Mouse (Mus musculus): ENCODE results near the gene Fndc4.

The Fndc4 gene

DNA sequence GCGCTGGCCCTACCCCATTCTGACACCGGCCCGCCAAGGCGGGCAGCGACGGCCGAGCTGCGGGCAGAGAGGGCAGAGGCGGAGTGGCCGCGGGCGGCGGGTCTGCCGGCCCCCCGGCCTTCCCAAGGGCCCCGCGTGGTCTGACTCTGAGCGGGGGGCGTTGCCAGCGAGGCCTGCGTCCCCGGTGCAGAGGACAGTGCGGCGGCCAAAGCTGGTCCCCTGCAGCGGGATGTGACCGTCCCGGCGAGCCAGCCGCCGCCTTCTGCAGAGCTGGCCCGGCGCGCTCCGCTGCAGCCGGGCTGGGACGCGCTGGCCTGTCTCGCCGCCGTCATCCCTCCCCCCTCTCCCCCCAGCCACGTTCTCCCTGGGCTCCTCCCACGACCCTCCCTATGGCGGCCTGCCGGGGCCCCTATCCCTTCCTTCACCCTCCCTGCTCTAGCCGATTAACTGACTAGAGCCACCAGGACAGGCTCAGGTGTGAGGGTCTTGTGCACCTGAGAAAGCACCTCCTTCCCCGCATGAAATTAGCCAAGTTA is at the start of gene Fndc4:
Fndc4 (minus strand) TSS at position 475 of the 536 bp plus-strand sequence.
- DNase-seq (ENCODE audit: low spot score) = peak; percentile 56

DNA sequence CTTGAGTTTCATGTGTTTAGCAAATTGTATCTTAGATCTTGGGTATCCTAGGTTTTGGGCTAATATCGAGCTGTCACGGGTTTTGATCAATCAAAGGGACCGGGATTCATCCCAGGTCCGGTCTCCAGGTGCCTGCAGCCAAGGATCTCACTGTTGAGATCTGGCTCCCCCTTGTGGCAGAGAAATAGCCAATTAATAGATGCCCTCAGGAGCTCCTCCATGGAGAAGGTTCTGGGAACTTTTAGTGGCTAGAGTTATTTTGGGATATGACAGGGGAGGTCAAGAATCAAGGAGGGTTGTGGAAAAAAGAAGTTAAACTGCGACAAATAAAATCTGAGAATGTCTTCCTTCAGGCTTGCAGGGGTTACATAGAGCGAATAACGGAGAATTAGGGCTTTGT is 32.4 kb upstream of the Fndc4 start:
- DNase-seq (ENCODE audit: low spot score) = peak; percentile 76

GRCm38 (mm10) chr5:31326850-31327249 is 31.0 kb upstream of the Fndc4 start:
- DNase-seq (ENCODE audit: low spot score) = no peak

DNA sequence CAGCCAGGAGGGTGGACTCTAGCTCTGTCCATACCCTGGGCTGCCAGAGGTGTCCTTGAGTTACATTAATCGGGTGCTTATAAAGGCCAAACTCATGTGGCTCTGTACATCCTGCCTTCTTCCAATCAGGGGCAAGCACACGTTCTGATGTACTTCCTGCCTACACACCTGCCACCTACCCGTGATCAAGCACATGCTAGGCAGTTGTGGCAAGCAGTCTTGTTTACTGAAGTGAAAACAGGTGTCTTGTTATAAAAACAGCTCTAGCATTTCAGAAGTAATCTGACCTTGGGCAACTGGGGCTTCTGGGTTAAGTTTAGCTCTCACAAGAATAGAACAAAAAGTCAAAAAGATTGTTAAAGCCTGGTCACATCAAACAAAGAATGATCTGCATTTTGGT is 28.2 kb upstream of the Fndc4 start:
- DNase-seq (ENCODE audit: low spot score) = no peak

DNA sequence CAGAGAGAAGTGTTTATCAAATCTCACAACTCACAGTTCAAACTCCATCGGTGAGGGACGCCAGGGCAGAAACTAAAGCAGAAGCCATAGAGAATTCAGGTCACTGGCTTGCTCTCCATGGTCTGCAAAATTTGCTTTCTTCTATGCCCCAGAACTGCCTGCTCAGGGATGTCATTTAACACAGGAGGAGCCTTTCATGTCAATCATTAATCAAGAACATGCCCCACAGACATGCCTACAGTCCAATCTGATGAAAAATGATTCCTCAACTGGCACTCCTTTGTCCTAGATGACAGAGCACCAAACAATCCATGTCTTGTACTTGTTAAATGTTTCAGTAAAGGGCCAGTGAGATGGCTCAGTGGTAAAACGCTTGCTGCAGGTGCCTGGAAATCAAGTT is 26.9 kb upstream of the Fndc4 start:
- DNase-seq (ENCODE audit: low spot score) = no peak

DNA sequence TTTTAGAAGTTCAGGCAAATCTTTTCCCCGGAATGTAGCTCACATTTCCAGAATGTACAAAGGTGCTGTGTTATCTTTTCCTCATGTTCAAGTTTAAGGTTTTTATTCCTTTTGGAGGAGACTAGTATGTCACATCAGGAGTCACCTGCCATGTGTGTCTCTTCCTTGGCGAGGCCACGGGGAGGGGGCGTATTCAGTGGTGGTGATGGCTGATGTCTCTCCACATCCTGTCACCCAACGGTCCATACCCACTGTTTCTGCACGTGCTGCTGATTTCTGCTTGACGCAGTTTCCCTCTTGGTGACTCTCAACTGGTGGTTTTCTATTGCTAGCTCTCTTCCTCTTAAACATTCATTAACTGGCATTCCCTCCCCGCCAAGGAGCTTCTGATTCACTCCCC is 16.9 kb upstream of the Fndc4 start:
- DNase-seq (ENCODE audit: low spot score) = no peak

- DNase-seq (ENCODE audit: low spot score) = no peak
Observed at GRCm38 (mm10) chr5:31303093-31303492, 7.2 kb upstream of the Fndc4 start.

- DNase-seq (ENCODE audit: low spot score) = no peak
Observed at GRCm38 (mm10) chr5:31301866-31302265, 6.0 kb upstream of the Fndc4 start.

DNA sequence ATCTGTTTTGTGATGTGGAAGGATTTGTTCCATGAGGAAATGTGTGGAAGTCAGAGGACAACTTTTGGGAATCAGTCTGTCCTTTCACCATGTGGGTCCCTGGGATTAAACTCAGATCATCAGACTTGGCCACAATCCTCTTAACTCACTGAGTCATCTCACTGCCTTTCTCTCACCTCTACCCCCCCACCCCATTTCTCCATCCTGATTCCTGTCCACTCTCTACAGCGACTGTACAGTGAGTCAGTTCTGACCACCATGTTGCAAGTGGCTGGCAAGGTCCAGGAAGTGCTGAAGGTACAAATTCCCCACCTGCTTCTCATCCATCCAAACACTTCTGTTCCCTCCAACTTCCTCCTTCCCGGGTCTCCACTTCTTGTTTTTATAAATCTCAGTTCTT is 2.6 kb upstream of the Fndc4 start:
- no peak for DNase-seq (ENCODE audit: low spot score)

DNA sequence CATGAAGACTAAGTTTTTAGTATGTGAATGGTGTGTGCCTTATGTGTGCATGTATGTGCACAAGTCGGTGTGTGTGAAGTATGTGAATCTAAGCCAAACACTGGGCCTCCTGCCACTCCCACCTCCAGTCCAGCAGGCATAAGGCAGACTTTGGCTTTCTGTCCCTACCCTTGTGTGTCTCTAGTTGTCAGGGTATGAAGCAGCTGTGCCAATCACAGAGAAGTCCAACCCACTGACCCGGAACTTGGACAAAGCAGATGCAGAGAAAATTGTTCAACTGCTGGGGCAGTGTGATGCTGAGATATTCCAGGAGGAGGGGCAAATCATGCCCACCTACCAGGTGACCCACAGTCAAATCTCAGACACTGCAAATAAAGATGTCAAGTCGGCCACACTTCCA is 2.1 kb upstream of the Fndc4 start:
- DNase-seq (ENCODE audit: low spot score) = no peak

DNA sequence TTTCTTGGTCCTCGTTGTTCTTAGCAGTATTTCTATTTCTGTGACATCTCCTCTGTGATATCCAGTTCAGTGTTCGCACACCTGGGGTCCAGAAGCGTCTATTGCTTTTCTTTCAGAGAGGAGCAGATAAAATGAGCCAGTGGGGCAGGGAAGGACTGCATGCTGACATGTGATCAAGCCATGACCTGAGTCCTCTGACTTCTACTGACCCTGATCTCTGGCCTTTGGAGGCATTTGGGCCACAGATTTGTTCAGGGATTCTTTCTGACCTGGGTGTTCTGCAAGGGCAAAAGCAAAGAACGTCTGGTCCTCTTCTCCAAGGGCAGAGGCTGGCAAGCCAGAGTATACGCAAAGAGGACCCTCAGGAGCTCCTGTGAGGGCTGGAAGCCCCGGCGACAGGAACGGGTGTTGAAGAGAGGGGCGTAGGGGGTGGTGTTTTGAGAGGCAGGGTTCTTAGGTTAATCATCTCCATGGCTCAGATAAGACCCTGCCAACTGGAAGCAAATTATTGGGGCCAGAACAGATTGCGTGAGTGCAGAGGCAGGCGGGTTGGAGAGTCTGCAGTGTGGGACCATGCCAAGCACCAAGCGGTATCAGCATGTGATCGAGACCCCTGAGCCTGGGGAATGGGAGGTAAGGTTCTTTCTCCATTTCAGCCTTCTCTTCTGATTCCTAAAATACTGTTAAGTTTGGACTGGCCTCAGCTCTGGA is 1.3 kb upstream of the Fndc4 start, which contains the start of gene Gckr:
Gckr (plus strand) TSS at position 397 of the 711 bp plus-strand sequence.
- DNase-seq (ENCODE audit: low spot score) = no peak

DNA sequence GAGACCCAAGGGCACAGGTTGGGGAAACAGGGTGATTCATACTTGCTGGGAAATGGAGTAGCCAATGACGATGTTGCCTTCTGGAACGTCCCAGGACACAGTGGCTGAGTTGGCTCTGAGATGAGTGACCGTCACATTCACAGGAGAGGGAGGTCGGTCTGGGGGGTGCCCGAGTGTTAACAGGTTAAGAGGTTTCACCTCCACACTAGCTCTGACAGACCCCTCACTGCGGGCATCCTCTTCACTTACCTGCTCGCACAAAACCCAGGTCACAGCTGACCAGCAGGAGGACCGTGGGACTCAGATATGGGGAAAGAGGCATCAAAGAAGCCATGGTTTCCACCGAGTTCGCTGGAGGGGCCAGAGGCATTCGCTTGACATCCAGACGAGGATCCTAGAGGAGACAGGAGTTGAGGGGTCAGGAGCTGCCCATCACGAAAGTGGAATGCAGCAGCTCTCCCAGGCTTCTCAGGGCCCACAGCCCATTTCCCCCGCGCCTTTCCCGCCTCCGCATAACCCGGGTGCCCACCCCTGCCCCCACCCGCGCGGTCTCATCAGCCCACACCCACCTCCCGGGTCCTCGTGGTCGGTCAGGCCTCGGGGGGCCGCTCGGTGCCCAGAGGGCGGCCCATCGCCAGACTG is 795 bp downstream of the Fndc4 start:
- peak; percentile 23 for DNase-seq (ENCODE audit: low spot score)

DNA sequence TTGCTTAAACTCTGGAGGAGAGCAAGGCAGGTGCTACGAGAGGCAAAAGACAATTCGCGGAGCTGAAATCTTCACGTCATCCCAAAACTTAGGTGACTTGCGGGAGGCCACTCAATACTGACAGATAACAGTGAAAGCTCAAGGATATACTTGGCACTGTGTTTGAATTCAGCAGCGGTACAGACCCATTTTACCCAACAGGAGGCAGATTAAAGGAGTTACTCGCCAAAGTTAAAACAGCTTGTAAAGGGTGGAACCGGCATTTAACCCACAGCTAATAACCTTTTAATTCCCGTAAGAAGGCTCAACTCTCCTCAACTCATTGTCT is 4.6 kb downstream of the Fndc4 start:
- no peak for DNase-seq (ENCODE audit: low spot score)

DNA sequence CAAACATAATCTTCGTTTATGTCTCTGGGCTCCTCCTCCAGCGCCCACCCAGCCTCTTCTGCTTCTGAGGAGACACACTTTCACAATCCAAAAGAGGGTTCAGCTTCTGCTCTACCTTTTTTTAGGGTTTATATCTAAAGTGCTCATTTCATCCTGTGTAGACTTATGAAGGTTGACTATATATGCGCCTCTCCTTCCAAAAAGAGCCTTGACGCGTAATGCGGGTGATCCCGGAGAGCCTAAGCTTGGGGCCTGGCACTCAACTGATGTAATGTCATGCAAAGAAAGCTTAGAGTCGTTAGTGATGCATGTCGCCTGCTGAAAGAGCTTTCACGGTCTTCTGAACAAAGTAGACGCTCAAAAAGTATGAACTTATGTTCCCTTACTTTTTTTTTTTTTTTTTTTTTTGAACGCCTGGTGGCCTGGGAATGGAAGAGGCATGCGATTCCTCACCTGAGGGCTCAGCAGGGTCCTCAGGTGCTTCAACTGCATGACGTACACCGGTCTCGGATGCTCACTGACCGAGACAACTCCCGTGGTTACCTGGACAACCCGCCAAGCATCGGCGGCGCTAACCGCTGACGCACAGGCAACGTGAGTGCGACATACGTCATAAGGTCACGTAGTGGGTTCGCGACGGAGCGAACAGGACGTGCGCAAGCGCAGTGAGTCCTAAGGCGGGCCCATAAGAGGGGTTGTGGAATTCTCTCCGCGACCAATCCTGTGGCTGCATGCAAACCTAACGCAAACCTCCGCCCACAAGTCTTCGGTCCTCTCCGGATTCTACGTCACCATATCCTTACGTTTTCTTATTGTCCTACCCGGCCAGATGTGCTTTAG is 5.1 kb downstream of the Fndc4 start, which contains the start of gene Ift172:
Ift172 (minus strand) TSS at position 596 of the 840 bp plus-strand sequence.
- peak; percentile 99 for DNase-seq (ENCODE audit: low spot score)

- DNase-seq (ENCODE audit: low spot score) = no peak
Observed at GRCm38 (mm10) chr5:31289626-31290230, 6.2 kb downstream of the Fndc4 start.

DNA sequence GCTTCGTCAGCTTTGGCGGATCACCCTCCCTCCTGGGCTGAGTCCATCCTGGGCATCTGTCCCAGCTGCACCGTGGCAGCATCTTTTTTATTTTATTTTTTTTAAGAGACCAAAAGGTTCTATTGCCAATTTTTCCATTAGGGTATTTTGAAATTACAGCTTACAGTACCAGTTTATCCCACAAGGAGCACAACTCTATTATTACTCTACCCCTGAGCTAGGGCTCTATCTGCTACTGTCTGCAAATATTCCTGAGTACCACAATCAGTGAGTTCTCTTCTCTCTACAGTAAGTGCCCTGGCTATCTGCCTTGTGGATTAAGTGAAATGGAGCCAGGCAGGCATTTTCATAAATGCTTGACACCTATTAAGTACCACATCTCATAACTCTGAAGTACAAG is 7.2 kb downstream of the Fndc4 start:
- DNase-seq (ENCODE audit: low spot score) = no peak

DNA sequence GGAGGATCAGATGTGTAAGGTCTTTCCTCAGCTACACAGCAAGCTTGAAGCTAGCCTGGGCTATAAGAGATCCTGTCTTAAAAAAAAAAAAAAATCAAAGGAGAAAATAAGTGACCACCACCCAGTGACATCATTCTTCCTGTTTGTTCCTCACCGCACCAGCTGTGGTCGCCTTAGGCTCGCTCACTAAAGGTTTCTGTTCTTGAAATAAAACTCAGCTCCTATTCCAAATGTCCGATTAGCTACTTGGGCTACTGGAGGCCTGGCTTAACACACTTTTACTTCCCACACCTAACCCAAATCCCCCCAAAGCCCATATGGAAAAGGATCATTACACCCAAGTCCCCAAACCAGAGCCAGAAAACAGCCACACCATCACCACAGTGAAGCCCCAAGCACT is 7.7 kb downstream of the Fndc4 start:
- DNase-seq (ENCODE audit: low spot score) = no peak

GRCm38 (mm10) chr5:31279245-31279988 is 16.5 kb downstream of the Fndc4 start:
- DNase-seq (ENCODE audit: low spot score) = no peak

GRCm38 (mm10) chr5:31273018-31273417 is 22.9 kb downstream of the Fndc4 start:
- DNase-seq (ENCODE audit: low spot score) = no peak

DNA sequence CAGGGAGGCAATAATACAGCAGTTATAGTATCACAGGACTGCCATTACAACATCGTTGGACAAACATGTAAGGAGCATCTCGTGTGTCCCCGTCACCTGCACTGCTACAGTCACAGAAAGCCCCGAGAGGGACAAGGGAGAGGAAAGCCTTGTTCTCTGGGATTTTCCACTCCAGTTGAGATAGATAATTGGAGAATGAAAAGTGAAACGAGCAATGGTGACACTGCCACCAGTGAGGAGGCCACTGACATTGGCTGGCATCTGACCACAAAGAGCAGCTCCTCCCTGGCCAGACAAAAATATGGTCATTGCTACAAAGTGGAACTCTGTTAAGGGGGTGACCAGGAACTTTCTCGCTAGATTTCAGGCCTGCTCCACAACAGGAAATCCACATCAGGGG is 28.2 kb downstream of the Fndc4 start:
- DNase-seq (ENCODE audit: low spot score) = no peak

DNA sequence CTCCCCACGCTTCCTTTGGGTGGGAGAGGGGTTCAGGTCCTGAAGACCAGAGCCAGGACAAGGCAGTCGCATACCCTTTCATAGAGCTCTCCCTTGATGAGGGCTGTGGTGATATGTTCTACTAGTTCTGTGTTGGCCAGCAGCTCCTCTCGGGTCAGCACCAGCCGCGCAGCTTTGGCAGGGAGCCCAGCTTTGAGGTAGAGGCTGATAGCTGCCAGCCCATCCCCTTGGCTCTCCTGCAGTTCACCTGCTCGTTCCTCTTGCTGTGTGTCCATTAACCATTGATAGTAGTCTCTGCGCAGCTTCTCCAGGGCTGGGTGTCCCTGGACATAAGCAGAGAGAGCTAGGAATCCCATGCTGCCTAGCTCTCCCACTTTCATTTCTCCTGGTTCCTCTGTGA is 29.8 kb downstream of the Fndc4 start:
- DNase-seq (ENCODE audit: low spot score) = no peak

DNA sequence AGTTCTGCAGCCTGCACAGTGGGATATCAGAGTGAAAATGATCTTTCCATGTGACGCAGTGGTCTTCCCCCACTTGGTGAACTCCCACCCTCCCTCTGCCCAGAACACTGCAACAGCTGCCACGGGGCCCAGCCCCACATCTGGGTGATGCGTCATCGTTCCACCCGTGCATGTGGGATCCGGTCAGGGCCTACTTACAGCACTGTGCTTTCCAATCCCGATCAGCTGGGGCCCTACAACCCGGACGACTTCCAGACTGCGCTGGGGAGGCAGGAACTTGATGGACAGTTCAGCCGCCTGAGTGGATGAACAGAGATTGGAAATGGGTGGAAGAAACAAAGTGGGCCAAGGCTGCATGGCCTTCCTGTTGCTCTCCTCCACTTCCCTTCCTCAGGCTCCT is 38.3 kb downstream of the Fndc4 start:
- no peak for DNase-seq (ENCODE audit: low spot score)

Data from MN1 (cell line).